Mouse (Mus musculus): ENCODE data around the gene Ipcef1.

Gene Ipcef1

GRCm38 (mm10) chr10:6967588-6968242, 84.6 kb downstream of the Ipcef1 start:
- no peak for DNase-seq (ENCODE audit: low spot score)

GRCm38 (mm10) chr10:6958791-6959190, 93.5 kb downstream of the Ipcef1 start:
- DNase-seq (ENCODE audit: low spot score): no peak

GRCm38 (mm10) chr10:6956357-6956756, 95.9 kb downstream of the Ipcef1 start:
- no peak for DNase-seq (ENCODE audit: low spot score)

- DNase-seq (ENCODE audit: low spot score): no peak
These were observed 97.7 kb downstream of the Ipcef1 start for GRCm38 (mm10) chr10:6954533-6954932.

- no peak for DNase-seq (ENCODE audit: low spot score)
These were observed 99.2 kb downstream of the Ipcef1 start for GRCm38 (mm10) chr10:6953115-6953514.

- DNase-seq (ENCODE audit: low spot score): no peak
These were observed 115.4 kb downstream of the Ipcef1 start for GRCm38 (mm10) chr10:6936671-6937425.

- DNase-seq (ENCODE audit: low spot score): no peak
These were observed 117.5 kb downstream of the Ipcef1 start for GRCm38 (mm10) chr10:6934776-6935175.

GRCm38 (mm10) chr10:6930889-6931288, 121.4 kb downstream of the Ipcef1 start:
- no peak for DNase-seq (ENCODE audit: low spot score)

GRCm38 (mm10) chr10:6930398-6930797, 121.9 kb downstream of the Ipcef1 start:
- no peak for DNase-seq (ENCODE audit: low spot score)

GRCm38 (mm10) chr10:6928905-6929304, 123.4 kb downstream of the Ipcef1 start:
- no peak for DNase-seq (ENCODE audit: low spot score)

- no peak for DNase-seq (ENCODE audit: low spot score)
These were observed 124.6 kb downstream of the Ipcef1 start for GRCm38 (mm10) chr10:6927600-6928223.

GRCm38 (mm10) chr10:6926724-6927123, 125.6 kb downstream of the Ipcef1 start:
- no peak for DNase-seq (ENCODE audit: low spot score)

GRCm38 (mm10) chr10:6916545-6917257, 135.6 kb downstream of the Ipcef1 start:
- DNase-seq (ENCODE audit: low spot score): no peak

GRCm38 (mm10) chr10:6915991-6916390, 136.3 kb downstream of the Ipcef1 start:
- no peak for DNase-seq (ENCODE audit: low spot score)

- DNase-seq (ENCODE audit: low spot score): no peak
These were observed 142.5 kb downstream of the Ipcef1 start for GRCm38 (mm10) chr10:6909763-6910162.

GRCm38 (mm10) chr10:6901819-6902393, 150.4 kb downstream of the Ipcef1 start:
- DNase-seq (ENCODE audit: low spot score): no peak

- DNase-seq (ENCODE audit: low spot score): no peak
These were observed 152.2 kb downstream of the Ipcef1 start for GRCm38 (mm10) chr10:6900126-6900525.

- no peak for DNase-seq (ENCODE audit: low spot score)
These were observed 155.5 kb downstream of the Ipcef1 start for GRCm38 (mm10) chr10:6896659-6897303.

GRCm38 (mm10) chr10:6895796-6896195, 156.5 kb downstream of the Ipcef1 start:
- no peak for DNase-seq (ENCODE audit: low spot score)

GRCm38 (mm10) chr10:6890348-6891009, 161.8 kb downstream of the Ipcef1 start:
- DNase-seq (ENCODE audit: low spot score): no peak

GRCm38 (mm10) chr10:6889640-6890245, 162.5 kb downstream of the Ipcef1 start:
- DNase-seq (ENCODE audit: low spot score): no peak
